Mouse (Mus musculus) kidney, adult 9 months (tissue): Measurements from ENCODE around the gene D3Ertd254e.
"Not testable (repeated sequence)": the region's sequence is repeated elsewhere in the genome, so short reads cannot be mapped to it uniquely, and the experiment has no call there.

Source experiments
- DNase-seq: peaks from one replicate; pipeline ENCODE4 v3.0.0; 2022

The D3Ertd254e gene

DNA sequence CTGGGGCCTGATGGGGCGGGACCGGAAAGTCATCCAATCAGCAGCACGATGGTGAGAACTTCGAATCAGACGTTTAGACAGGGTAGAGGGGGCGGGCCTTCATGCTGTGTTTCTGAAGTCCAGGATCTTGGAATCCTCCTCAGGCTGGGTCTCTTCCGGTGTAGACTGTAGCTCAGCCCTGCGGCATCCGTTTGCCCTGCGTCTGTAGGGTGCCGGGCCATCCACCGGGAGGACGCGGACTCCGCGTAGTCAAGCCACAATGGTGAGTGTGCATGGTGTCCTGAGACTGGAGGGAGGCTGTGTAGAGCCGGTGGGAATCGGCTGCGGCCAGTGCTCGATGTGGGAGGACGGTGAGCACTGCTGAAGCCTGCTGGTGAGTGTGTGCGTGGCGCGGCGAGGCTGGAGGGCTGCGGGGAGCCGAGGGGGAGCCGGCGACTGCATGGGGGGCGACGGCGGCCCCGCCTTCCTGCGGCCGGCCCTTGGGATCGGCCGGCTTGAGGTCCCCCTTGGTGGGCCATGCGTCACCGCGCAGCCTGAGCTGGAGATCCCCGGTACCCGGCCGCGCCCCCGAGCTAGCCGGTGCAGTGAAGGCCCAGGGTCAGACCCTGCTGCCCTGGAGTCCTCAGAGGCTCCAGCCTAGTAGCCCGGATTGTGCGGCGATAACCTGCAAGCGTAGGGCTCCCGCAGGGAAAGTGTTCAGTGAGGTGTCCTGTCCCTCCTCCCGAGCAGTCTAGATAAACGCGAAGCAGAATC is at the start of gene D3Ertd254e:
TSS of gene D3Ertd254e (plus strand) at position 84 of the 753 bp plus-strand sequence.
- peak; percentile 97 for DNase-seq

DNA sequence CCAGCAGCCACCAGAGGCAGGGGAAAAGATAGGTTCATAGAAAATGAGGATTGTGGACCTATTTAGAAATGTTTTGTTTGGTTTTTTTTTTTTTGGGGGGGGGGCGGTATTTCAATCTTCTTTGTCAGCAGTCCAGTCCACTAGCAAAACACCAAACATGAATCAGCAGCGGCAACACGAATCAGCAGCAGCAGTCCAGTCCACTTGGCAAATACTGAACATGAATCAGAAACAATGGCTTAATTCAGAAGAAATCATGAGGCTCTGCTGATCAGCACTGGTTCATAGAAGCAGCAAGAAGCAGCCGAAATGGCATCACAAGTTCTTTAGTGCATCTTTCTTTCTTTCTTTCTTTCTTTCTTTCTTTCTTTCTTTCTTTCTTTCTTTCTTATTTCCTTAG is 34.7 kb upstream of the D3Ertd254e start:
- DNase-seq: no peak

DNA sequence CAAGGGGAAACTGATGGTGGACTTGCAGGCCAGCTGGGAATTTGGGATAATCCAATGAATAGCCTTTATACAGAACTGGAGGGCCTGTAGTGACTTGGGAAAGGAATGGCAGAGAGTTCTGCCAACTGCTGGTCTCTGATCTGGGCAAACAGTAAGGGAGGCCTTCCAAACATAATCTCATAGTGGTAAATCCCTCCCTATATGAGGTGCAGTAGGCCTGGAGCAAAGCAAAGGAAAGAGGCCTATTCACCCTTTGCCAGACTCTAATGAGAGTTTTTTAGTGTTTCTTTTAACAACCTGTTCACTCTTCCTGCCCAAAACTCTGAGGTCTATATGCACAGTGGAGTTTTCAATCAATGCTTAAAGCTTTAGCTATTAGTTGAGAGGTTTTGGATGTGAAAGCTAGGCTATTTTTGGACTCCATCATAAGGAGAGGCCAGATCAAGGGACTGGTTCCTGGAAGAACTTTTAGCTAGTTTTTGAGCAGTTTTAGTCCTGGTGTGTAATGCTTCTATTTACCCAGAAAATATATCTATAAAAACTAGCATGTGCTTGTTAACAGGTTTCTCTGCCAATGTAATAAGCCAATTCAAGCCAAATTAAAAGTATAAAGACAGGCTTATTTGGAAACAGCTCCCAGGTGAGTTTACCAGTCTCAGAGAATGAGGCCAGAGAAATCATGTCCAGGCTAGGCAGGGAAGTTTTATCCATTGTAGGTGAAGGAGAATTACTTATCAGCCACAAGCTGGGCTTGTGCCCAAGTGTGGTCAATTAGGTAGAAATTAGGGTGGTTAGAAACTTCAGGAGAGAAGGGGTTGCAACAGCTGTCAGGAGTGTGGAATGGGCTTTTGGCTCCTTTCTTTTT is 30.9 kb upstream of the D3Ertd254e start:
- DNase-seq: no peak

DNA sequence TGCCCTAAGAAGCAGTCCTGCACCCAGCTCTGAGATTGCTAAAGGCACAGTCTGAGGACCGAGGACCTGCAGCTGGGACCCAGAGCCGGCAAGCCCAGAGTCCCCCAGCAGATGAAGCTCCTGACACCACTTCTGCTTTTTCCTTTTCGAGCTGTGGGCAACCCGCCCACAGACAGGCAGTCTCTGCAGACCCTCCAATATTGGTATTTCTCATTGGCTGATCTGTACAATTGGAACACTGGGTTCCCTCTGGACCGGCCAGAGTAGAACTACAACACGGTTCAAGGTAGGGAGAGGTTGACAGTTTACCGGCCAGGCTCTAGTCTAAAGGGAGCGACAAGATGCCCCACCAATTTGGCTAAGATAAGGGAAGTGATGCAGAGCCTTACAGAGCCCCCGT is 24.6 kb upstream of the D3Ertd254e start:
- DNase-seq: not testable (repeated sequence)

DNA sequence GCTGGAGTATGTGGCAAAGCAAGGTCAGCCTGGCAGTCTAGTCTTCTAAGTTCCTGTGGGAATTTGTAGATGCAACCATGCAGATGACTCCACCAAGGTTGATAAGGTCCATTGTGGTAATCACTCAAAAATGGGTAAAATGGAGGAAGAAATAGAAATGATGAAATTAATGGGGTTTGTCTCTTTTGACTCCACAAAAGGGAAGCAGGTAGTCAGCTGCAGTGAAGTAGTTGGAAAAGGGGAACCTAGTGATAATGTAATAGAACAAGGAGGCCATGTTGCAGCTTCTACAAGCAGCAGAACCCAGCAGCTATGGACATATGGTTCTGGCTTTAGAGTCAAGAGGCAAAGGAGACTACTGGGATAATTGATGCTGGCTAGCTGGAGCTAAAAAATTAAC is 14.7 kb upstream of the D3Ertd254e start:
- no peak for DNase-seq

DNA sequence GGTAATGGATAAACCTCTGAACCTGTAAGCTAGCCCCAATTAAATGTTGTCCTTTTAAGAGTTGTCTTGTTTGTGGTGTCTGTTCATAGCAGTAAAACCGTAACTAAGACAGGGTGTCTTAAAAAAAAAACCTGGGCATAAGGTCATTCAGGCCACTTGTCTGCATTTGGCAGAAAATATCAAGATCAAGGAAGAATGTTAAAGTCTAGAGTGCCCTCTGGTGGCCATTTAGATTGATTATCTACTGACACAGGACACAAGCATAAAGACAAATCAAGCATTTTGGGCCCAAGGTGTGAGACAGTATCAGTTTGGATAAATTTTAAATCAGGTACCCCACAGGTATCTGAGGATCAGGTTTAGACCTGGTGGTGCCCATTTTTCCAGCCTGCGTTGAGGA is 13.3 kb upstream of the D3Ertd254e start:
- DNase-seq: peak; percentile 81

DNA sequence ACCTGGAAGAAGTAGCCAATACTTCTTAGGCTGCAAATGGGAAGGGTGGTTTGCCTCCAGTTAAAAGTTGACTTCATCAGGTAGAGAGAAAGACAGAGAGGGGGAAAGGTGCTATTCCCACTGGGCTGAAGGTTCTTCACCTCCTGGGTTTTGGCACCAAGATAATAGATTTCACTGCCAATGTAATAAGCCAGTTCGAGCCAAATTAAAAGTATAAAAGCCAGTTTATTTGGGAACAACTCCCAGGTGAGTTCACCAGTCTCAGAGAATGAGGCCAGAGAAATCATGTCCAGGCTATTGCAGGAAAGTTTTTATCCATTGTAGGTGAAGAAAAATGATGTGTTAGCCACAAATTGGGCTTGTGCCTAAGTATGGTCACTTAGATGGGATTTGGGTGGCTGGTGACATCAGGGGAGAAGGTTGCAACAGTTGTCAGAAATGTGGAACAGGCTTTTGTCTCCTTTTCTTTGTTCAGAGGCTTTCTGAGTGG is 12.6 kb upstream of the D3Ertd254e start:
- no peak for DNase-seq

DNA sequence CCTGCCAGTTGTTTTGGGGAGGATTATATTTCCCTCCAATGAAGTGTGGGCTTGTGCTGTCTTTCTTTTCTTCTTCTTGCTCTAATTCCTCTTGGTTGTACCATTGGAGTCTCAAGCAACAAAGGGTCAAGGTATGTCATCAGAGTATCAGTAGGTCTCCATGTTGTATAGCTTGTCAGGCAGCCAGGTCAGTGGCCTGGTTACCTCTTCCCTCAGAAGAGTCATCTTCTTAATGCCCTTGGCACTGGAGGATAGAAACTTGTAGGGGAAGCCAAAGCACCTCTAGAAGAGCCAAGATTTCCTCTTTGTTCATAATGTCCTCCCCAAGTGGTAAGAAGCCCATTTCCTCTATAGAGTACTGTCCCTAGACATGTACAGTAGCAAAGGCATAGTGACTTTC is 11.8 kb upstream of the D3Ertd254e start:
- no peak for DNase-seq

DNA sequence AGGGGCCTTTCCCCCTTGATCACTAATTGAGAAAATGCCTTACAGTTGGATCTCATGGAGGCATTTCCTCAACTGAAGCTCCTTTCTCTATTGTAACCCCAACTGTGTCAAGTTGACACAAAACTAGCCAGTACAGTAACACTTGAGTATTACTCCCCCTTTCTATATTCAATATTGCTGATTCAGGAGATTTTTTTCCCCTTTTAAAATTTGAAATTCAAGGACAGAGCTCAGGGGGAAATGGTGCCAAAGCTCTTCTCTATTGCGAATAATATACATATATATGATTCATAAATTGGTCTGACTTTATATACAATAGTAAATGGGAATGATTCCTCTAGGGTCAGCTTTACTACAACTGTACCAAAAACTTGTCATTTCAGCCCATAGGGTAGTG is 282 bp upstream of the D3Ertd254e start:
- no peak for DNase-seq

DNA sequence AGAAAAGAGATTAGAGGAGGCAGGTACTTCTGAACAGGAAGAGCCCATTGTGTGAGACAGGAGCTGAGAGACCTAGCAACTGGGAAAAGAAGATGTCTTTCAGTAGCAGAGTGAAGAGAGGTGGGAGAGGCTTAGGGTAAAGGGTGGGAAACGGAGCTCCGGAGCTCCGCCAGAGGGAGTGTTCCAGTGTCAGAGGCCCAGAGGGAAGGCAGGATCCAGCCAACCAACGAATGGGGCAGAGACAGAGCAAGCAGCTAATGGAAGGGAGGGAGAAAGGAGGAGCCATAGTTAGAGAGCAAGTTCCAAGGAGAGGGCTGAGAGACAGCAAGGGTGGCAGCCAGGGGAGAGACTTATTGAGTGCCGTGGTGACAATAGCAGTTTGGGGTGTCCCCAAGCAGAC is 4.5 kb downstream of the D3Ertd254e start:
- DNase-seq: no peak

DNA sequence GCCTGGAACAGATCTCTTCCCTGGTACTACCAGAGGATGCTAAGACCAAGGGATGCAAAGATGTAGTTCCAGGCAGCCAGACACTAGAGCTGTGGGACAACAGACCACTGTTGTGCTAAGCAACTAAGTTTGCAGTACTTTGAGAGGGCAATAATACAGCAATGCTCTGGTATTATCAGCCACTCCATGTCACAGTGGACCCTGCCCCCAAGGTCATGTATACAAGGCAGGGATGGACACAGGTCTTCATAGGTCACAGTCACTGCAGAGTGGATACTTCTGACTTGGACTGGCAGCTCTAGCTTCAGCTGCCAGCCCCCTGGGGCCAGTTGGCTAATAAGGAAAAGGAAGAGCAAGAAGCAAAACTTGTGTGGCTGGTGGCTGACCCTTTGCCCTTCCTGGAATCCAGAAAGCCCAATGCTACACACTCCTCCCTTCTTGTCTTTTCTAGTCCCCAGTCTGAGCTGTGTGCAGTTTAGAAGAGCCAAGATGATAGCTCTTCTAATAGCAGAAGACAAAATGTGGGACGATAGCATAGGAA is 19.9 kb downstream of the D3Ertd254e start:
- DNase-seq: no peak

DNA sequence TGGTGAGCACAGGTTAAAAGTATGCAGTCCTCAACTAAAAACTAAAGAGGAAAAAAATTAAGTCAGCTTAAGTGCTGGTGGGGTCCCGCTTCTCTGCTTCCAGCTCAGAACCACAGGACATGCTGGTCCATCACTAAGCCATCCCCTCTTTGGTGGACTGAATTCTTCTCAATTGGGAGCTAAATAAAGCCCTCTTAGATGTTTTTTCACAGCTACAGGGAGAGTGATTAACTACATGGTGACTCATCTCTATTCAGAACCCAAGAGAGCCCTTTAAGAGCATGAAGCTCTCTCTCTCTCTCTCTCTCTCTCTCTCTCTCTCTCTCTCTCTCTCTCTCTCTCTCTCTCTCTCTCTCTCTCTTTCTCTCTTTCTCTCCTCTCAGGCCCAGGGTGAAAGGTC is 20.5 kb downstream of the D3Ertd254e start:
- no peak for DNase-seq

DNA sequence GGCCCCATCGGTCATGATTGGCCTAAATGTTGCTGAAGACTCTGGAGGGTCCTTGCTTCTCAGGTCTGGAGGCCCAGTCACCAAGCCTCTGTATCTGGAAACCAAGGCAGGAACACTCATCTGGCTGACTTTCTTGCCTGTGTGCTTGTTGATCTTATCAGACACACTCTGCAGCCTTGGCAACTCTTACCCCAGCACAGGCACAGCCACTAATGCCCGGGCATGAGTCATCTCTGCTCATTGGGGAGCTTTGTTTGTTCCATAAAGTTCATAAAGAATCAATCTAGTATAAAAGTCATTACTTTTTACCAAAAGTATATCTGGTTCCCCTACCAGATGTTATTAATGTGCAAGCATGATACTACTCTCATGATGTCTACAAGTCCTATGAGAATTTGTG is 22.9 kb downstream of the D3Ertd254e start:
- no peak for DNase-seq

DNA sequence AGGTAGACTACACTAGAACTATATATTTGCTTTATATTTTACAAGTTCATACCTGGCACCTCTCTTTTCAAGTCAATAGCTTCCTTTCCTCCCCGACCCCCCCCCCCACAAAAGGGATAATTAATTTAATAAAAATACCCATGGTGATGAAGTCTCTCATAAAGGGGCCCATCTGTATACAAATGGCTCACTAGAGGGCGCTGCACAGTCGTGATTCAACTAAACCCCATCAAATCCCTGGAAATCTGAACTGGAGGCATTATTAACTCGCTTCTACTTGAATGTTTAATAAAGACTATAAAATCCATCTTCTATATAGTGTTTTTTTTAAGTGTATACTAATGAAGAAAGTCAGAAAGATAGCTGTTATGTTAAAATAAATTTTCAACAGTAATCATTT is 30.7 kb downstream of the D3Ertd254e start:
- peak; percentile 54 for DNase-seq

DNA sequence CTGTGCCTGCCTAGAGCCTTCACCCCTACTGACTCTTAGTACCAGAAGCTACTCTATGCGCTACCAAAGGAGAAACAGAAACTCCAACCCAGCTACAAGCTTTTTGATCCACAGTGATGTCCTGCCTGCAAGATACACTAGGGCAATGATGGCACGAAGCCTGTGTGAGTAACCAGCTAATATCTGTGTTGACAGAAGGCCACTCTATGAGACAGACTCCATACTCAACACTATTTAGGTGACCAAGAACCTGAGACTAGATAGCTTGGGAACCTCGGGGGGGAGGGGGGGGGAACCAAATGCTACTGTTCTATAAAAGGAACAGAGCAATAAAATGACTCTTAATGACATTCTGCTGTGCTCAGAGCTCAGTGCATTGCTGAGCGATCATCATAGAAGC is 35.7 kb downstream of the D3Ertd254e start:
- no peak for DNase-seq

DNA sequence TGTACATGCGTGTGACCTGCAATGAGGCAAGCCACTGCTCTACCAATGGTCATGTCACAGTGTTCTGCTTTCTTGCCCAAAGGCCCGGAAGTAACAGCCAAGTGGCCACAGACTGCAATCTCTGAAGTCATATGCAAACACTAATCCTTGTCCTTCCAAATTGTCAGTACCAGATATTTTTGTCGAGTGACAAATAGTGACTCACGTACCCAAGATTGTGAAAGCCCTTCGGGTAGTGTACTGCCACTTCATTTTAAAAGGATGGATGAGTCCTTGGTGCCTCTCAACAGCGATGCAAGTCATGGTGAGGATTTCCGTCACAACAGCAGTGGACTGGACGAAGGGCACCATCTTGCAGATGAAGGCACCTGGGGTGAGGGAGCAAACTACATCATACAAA is 38.4 kb downstream of the D3Ertd254e start:
- no peak for DNase-seq

DNA sequence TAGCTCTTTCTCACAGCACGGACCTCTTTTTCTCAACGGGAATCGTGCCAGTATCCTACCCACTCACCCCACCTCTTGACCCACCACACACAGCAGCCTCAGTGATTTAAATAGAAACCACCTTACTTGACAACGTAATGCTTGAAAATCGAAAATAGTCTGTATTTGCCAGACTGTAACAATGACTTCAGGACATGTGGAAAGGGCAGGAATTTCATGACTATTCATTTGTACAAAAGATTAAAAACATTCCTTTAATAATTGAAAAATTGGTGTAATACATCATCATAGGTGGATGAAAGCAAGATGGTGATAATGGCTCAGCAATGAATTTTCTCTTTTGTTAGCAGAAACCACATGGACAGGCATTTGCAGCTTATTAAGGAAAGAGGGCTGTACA is 50.3 kb downstream of the D3Ertd254e start:
- DNase-seq: no peak

DNA sequence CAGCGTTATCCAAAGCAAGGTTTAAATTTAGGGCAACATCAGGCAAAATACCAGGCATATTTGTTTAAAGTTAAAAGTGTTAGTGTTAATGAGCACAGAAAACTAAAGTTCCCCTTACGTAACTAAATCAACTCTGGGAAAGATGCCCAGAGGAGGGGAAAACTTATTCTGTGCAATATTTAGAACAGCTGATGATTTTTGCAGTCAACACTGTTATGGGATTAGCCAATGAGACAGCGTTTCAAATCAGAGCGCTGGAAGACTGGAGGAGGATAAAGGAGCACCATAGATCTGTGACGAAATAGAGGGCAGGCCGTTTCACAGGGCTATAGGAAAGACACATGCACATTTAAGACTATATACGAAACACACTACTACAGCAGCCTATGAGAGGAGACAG is 52.1 kb downstream of the D3Ertd254e start:
- DNase-seq: peak; percentile 45

DNA sequence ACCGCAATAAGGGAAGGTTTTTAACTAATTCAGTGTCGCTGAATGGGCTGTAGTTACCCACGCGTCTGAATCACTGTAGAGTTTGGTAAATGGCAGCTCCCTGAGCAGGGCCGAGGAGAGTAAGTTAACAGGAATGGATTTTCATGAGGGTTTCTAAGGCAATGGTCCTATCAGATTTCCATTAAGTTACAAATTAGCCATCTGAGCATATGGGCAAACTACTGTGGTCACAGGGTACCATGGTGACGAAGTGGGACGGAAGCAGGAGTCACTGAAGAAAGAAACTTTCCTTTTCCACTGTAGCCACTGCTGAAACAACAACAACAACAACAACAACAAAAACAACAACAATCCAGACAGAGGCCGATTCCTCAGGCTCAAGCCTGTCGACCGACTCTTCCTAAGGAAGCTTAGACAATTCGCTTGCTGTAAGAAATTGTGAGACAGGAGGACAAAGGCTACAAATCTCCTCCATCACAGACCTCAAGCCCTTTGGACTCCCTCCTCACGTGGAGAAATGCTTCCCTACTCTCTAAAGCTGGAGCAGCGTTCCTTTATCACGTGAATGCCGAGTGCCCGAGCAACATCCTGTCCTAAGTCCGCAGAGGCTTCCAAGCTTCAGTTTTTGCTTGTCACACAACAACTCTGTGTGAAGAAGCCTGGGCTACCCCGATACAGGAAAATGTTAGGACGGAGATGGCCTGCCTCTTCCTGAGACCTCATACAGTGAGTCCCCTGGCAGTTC is 56.9 kb downstream of the D3Ertd254e start:
- peak; percentile 84 for DNase-seq

DNA sequence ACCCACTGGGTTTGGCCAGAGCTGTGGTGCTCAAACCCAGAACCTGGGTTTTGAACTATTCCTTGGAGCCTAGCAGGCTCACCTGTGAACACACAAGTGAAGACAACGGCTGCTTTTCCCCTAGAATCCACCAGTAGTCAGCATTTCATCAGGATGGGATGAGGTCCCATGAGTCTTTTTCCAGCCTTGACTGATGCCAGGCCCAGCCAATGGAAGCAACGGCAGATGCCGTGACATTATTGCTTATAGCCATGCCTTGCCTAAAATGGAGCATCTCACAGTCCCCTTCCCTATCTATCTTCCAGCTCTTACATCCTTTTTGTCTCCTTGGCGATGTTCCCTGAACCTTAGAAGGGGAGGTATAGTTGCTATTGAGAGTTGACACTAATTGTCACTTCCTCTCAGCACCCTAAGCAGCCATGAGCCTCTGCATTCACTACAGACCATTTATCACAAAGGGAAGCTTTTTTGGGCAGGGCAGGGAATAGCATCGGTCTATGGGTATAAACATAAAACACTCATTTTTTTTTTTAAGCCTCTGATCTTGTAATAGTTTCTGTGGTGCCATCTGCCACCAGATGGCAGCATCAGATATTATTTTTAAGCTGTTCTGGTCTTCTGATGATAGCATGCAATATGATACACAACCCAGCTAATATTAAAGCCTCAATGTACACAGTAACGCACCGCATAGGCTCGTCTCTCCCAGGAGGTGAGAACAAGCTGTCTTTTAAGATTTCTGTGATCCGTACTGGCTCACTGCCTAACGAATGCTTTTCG is 59.1 kb downstream of the D3Ertd254e start:
- peak; percentile 52 for DNase-seq

DNA sequence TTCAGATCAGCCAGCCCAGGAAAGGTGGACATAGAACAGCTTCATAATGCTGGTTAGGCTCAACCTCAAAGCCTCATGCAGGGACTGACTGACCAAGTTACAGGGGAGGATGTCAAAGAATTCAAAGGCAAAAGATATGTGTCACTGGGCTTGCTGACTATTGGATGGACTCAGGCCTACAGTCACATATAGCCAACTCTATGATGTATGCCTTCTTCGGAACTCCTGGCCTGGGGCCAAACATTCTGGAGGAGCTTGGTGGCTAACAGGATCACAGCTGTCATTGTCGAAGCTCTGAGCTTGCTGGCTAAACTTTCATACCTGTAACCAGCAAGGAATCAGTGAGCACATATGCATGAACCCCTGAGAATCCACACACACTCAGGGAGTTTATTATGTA is 60.1 kb downstream of the D3Ertd254e start:
- DNase-seq: no peak

DNA sequence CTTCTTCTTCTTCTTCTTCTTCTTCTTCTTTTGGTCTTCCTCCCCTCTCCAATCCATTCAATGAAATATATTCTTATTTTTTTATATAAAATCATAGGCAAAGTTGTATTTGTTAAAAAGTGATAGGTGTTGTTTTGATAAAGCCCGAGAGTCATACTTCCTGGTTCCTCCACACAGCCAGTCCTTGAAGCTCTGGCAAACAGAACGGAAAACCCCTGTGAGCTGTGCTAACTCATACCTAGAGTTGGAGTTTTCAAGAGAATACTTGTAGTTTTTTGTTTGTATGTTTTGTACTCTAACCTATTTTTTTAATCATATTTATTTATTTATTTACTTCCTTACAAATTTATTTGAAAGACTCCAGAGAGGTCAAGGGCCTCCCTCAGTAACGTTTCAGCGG is 61.9 kb downstream of the D3Ertd254e start:
- no peak for DNase-seq
